Mouse (Mus musculus): Measurements from ENCODE around the gene Hist1h1d.
"Not testable (repeated sequence)": the region's sequence is repeated elsewhere in the genome, so short reads cannot be mapped to it uniquely, and the experiment has no call there.

Gene Hist1h1d

GRCm38 (mm10) chr13:23526312-23526711, 26.8 kb upstream of the Hist1h1d start:
- in situ Hi-C loops (cut with MseI, MboI): loop anchor here in 1 of 2 experiments (10.0 kb wide), 1 partner anchor 1482 kb away; the partner anchor contains the start of genes Hist1h2ag, Hist1h2bj and Hist1h4i

- in situ Hi-C loops (cut with MseI, MboI): loop anchor here in 1 of 2 experiments (10.0 kb wide), 1 partner anchor 1484 kb away; the partner anchor contains the start of genes Hist1h2ag, Hist1h2bj and Hist1h4i
Observed at GRCm38 (mm10) chr13:23529005-23529404, 24.1 kb upstream of the Hist1h1d start.

- in situ Hi-C loops (cut with MseI, MboI): loop anchor here in 1 of 2 experiments (10.0 kb wide), 1 partner anchor 1485 kb away; the partner anchor contains the start of genes Hist1h2ag, Hist1h2bj and Hist1h4i
Observed at GRCm38 (mm10) chr13:23529480-23530165, 23.4 kb upstream of the Hist1h1d start.

- in situ Hi-C loops (cut with MseI, MboI): no loop called here
Observed at GRCm38 (mm10) chr13:23530181-23530900, 22.7 kb upstream of the Hist1h1d start.

- in situ Hi-C loops (cut with MseI, MboI): no loop called here
Observed at GRCm38 (mm10) chr13:23530901-23531875, 21.9 kb upstream of the Hist1h1d start, which contains the start of gene Hist1h4h. Gene Hist1h4h, plus strand, starts transcription at chr13:23531050.

- in situ Hi-C loops (cut with MseI, MboI): no loop called here
Observed at GRCm38 (mm10) chr13:23532262-23533075, 20.6 kb upstream of the Hist1h1d start.

GRCm38 (mm10) chr13:23533560-23534367, 19.3 kb upstream of the Hist1h1d start, which contains the start of gene Hist1h2af:
Gene Hist1h2af, plus strand, starts transcription at chr13:23533906.
- in situ Hi-C loops (cut with MseI, MboI): not testable (repeated sequence)

- in situ Hi-C loops (cut with MseI, MboI): no loop called here
Observed at GRCm38 (mm10) chr13:23534368-23535131, 18.5 kb upstream of the Hist1h1d start.

GRCm38 (mm10) chr13:23535137-23536075, 17.7 kb upstream of the Hist1h1d start, which contains the start of gene Hist1h3g:
Gene Hist1h3g, plus strand, starts transcription at chr13:23535422.
- in situ Hi-C loops (cut with MseI, MboI): not testable (repeated sequence)

GRCm38 (mm10) chr13:23536076-23536822, 16.8 kb upstream of the Hist1h1d start:
- in situ Hi-C loops (cut with MseI, MboI): no loop called here

GRCm38 (mm10) chr13:23537006-23537710, 15.9 kb upstream of the Hist1h1d start:
- in situ Hi-C loops (cut with MseI, MboI): no loop called here

GRCm38 (mm10) chr13:23538249-23538648, 14.8 kb upstream of the Hist1h1d start:
- in situ Hi-C loops (cut with MseI, MboI): no loop called here

GRCm38 (mm10) chr13:23539821-23540220, 13.2 kb upstream of the Hist1h1d start:
- in situ Hi-C loops (cut with MseI, MboI): not testable (repeated sequence)

- in situ Hi-C loops (cut with MseI, MboI): no loop called here
Observed at GRCm38 (mm10) chr13:23541497-23541896, 11.6 kb upstream of the Hist1h1d start.

GRCm38 (mm10) chr13:23542225-23542980, 10.7 kb upstream of the Hist1h1d start:
- in situ Hi-C loops (cut with MseI, MboI): not testable (repeated sequence)
